Mouse (Mus musculus): Measurements from ENCODE around the gene Ank. TPM values are rescaled to one million over a fixed set of nuclear protein-coding genes. Genes with fewer than 3 reads are reported as not detected.

Gene Ank
- total RNA-seq, 2 experiments from 2014 or later, result 147 to 148 TPM

- no peak for DNase-seq (ENCODE audit: low spot score in 2 of 2)
Measured at GRCm38 (mm10) chr15:27536186-27536585, 69.7 kb downstream of the Ank start.

GRCm38 (mm10) chr15:27536771-27537170 is 70.3 kb downstream of the Ank start:
- DNase-seq (ENCODE audit: low spot score in 2 of 2), result peak in 1 of 2 experiments; percentile 43

- DNase-seq (ENCODE audit: low spot score in 2 of 2), result no peak
Measured at GRCm38 (mm10) chr15:27537519-27538223, 71.2 kb downstream of the Ank start.

GRCm38 (mm10) chr15:27539745-27540144 is 73.3 kb downstream of the Ank start:
- no peak for DNase-seq (ENCODE audit: low spot score in 2 of 2)

- DNase-seq (ENCODE audit: low spot score in 2 of 2), result no peak
Measured at GRCm38 (mm10) chr15:27545203-27545602, 78.7 kb downstream of the Ank start.

- DNase-seq (ENCODE audit: low spot score in 2 of 2), result no peak
Measured at GRCm38 (mm10) chr15:27548110-27548509, 81.6 kb downstream of the Ank start.

- no peak for DNase-seq (ENCODE audit: low spot score in 2 of 2)
Measured at GRCm38 (mm10) chr15:27549071-27549470, 82.6 kb downstream of the Ank start.

- DNase-seq (ENCODE audit: low spot score in 2 of 2), result no peak
Measured at GRCm38 (mm10) chr15:27549878-27550277, 83.4 kb downstream of the Ank start.

GRCm38 (mm10) chr15:27550358-27550992 is 84.0 kb downstream of the Ank start:
- no peak for DNase-seq (ENCODE audit: low spot score in 2 of 2)

- no peak for DNase-seq (ENCODE audit: low spot score in 2 of 2)
Measured at GRCm38 (mm10) chr15:27551117-27552114, 84.9 kb downstream of the Ank start.

- DNase-seq (ENCODE audit: low spot score in 2 of 2), result no peak
Measured at GRCm38 (mm10) chr15:27552129-27552700, 85.7 kb downstream of the Ank start.

- DNase-seq (ENCODE audit: low spot score in 2 of 2), result no peak
Measured at GRCm38 (mm10) chr15:27553554-27553953, 87.1 kb downstream of the Ank start.

GRCm38 (mm10) chr15:27558456-27559147 is 92.1 kb downstream of the Ank start:
- DNase-seq (ENCODE audit: low spot score in 2 of 2), result no peak

- DNase-seq (ENCODE audit: low spot score in 2 of 2), result no peak
Measured at GRCm38 (mm10) chr15:27560315-27560714, 93.8 kb downstream of the Ank start.

- DNase-seq (ENCODE audit: low spot score in 2 of 2), result peak in 1 of 2 experiments; percentile 55
Measured at GRCm38 (mm10) chr15:27564106-27565100, 97.9 kb downstream of the Ank start.

- DNase-seq (ENCODE audit: low spot score in 2 of 2), result peak in 1 of 2 experiments; percentile 52
Measured at GRCm38 (mm10) chr15:27565626-27566185, 99.2 kb downstream of the Ank start.

GRCm38 (mm10) chr15:27567356-27567755 is 100.9 kb downstream of the Ank start:
- DNase-seq (ENCODE audit: low spot score in 2 of 2), result no peak

- no peak for DNase-seq (ENCODE audit: low spot score in 2 of 2)
Measured at GRCm38 (mm10) chr15:27568371-27568770, 101.9 kb downstream of the Ank start.

GRCm38 (mm10) chr15:27569924-27570323 is 103.4 kb downstream of the Ank start:
- no peak for DNase-seq (ENCODE audit: low spot score in 2 of 2)
